Mouse (Mus musculus) ovary, postnatal 14 days (tissue): ENCODE measurements around the gene Dgki.
A peak's percentile ranks its signal among the peaks of the same experiment; 100 is the strongest.

Experiments
- DNase-seq: peaks from one replicate; pipeline ENCODE4 v3.0.0; 2022; ENCODE audit warnings: low spot score

The Dgki gene

GRCm38 (mm10) chr6:36845288-36845687 lies 454.7 kb downstream of the Dgki start:
- no peak for DNase-seq

DNA sequence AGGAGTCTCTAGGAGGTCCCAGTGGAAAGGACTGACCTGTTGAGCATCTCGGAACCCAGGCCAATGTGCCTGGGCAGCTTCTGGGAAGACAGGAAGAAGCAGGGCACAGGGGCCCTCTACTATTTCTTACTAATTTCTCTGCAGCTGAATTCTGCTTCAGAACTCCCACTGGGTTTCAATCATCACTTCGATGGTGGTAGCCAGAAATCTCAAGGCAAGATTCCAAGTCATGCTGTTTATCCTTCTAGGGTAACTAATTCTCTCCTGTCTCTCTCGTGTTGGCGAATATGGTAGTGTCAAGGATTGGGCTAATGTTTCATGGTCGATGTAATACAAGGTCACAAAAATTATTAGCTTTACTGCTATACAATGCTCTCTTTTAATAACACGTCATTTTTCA lies 455.7 kb downstream of the Dgki start:
- no peak for DNase-seq

GRCm38 (mm10) chr6:36843031-36843488 lies 456.9 kb downstream of the Dgki start:
- DNase-seq, result no peak

DNA sequence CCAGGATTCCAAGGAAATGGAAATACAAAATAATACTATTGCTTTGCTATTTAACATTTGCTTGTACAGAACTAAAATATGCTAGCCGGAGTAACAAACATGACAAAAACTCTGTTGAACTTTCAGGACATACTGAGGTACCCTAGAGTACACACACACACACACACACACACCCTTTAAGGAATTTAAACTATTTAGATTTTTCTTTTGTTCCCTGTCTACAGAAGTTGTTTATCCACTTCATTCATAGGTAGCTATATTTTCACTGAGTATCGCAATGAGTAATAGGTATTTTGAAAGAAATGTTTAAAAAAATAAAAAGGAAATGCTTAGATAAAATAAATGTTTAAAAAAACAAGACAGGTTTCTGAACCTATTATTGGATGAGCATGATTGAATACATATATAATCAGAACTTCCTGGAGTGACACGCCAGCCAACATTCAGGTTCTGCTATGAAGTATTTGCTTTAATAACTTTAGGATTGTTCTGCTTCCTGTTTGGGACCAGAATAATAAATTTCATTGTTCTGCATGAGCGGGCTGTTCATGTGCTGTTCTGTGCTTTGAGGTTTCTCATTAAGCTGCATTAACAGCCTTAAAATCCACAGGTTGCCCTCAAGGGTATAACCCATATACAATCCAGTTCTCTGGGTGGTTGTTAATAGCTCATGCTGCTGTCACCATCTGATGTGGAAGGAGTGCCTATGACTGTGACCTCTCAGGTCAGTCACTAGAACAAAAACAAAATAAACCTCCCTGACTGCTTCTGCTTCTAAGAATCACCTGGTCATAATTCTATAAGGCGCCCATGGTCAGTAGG lies 457.7 kb downstream of the Dgki start:
- no peak for DNase-seq

- DNase-seq, result no peak
These were observed 458.3 kb downstream of the Dgki start for GRCm38 (mm10) chr6:36841701-36842100.

DNA sequence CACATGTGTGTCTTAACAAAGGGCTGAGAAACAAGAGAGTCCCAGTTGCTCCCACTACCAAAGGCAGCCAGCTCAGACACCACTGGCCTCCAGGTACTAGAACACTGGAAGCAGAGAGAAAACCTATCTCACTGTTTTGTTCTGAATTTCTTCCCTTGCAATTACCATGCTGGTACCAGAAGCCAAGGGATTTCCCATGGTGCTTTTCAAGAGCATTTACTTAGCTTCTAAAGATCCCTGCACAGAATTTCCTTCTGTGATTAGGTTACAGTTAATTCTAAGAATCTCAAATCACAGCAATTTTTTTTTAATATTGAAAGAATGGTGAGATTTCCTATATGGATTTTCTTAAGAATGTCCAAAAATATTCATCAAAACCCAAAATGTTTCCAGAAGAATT lies 458.8 kb downstream of the Dgki start:
- no peak for DNase-seq

GRCm38 (mm10) chr6:36838747-36839146 lies 461.2 kb downstream of the Dgki start:
- no peak for DNase-seq

GRCm38 (mm10) chr6:36835351-36835750 lies 464.6 kb downstream of the Dgki start:
- no peak for DNase-seq

GRCm38 (mm10) chr6:36834695-36835265 lies 465.2 kb downstream of the Dgki start:
- DNase-seq, result no peak

DNA sequence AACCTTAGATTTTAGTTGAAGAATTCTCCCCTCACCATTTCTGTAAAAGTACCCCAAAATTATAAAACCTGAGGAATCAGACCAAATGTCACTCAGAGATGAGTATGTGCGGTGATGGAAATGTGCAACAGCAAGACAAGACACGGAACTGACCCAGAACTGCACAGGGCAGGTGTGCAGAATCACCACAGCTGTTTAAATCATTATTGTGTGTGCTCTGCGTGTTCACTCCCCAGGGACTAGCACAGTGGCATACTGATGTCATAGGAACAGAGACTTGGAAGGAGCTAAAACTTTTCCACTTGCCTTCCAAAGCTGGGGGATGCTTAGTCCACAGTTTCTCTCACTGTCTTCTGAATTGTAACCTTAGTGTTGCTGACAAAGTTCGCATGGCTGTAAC lies 467.3 kb downstream of the Dgki start:
- no peak for DNase-seq

DNA sequence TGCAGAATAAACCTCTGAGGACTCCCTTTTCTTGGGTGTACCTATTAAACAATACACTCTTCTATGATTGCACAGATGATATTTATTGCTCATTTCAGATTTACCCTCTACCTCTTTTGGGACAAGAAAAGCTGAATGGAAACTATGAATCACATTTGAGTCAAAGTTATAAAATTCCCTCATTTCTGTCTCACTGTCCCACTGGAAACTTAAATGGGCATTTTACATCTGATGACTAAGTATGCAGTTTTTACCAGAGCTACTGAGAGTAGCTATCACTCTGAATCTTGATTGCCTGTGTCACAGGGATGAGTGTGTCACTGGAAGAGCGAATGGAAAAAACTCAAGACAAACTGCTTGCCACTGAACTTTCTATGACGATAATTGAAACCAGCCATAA lies 467.8 kb downstream of the Dgki start:
- DNase-seq, result no peak

DNA sequence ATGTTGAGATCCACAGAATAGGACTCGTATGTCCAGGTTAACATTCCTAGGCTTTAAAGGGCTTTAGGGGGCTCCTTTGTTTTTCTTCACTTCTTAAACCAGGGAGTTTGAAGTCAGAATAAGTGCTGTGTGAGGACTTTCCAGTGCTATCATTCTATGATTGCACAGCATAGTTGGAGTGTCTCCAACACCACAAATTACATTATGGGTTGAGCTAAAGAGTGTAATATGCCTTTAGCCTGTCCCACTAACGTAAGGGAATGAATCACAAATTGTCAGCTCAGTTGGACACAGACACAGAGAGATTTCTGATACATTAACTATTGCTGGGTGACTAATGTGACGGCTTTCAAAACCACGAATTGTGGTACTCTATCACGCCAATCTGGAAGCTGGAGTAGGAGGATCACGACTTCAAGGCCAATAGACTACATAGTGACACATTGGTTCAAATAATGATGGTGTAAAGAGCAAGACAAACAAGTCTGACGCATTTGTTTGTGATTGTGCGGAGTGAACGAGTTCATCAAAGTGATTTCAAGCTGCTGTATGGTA lies 469.5 kb downstream of the Dgki start:
- no peak for DNase-seq

GRCm38 (mm10) chr6:36819784-36820050 lies 480.3 kb downstream of the Dgki start:
- no peak for DNase-seq

GRCm38 (mm10) chr6:36819019-36819783 lies 480.8 kb downstream of the Dgki start:
- peak; percentile 70 for DNase-seq

DNA sequence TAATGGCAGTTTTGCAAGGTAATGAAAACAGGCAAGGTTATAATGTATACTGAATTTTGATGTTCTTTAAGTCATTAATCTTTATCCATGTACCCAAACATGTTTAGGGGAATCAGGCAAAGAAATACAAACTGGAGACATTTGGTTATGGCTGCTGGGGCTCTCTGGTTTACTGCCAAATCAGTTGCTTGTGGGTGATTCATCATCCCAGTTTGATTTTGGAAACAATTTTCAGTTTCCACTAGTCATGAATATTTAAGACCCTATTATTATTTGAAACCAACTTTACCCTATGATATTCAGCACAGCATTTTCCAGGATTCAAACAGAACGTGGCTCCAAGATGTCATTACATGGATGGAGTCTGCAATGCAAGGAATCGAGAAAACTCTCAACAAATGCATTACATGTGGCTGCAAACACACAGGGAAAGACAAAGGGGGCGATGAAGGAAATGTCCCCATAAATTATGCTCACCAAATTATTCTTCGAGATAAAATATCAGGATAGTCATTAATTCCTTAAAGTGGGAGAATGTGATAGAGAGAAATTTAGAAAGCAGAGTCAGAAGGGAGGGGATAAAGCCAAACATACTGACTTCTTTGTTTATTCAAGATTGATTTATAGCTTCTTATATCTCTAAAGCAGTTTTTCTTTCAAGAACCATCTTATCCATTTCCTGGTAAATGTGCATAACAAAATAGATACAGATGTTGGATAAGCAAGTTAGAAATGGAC lies 481.5 kb downstream of the Dgki start:
- no peak for DNase-seq

DNA sequence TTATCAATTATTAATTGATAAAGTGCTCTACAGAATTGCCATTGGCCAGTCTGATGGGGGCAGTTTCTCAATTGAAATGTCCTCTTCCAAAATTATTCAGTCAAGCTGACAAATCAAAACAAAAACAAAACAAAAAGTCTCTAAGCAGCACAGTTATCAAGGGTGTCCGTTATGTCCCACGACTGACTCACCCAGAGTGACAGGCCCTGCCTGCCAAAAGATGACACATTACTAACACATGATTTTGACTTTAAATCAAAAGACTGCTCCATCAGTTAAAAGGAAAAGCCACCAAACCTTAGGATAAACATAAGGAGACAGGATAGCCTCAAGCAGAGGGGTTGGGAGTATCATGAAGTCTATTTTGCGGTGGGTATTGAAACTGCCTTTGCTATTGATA lies 483.3 kb downstream of the Dgki start:
- no peak for DNase-seq

DNA sequence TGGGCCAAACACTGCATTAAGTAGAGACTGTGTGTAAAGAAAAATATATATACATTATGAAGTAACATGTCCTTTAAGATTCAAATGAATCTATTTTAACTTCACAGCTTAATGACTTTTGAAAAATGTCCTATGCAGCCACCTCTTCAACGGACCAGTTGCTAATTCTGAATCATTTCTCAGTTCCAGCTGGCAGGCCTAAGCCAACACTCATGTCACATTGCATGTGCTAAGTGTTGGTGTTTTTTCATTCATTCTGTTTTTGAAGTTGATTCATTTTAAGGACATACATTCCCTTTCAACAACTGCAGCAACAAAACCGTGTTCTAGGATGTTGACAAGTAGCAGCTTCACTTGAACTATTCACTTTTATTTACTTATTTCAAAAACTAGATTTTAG lies 484.0 kb downstream of the Dgki start:
- DNase-seq, result no peak

DNA sequence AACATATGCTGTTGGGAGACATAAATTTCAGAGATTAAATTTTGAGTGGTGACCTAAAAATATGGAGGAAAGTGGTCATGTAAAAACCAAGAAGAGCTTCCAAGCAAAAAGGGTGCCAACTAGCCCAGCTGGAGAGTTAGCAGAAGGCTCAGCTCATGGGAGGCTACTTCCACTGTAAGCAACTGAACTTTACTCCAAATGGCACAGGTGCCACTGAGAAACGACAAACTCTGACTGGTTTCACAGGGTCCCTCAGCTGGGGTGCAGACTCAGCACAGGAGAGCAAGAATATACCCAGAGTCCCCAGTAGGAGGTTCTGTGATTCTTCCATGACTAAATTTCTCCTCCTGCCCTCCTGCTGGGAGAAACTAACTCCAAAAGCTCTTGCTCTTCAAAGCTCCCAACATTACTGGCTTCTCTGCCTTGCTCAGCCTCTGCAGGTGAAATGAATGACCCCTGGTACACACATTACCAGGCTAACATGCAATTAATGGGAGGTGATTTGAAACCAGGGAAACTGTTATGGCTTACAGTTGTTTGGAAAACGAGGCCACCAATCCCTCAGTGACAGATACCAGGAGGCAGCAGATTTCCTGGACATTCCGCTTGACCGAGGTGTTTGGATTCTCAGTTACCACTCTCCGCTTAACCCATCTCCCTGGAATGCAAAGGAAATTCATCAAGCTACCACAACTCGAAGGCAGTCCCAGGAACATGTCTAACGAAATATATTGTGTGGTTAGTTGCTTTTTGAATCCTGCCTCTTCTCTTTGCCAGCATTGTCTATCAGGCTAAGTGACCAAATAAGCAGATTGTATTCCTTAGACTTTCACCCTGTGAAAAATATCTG lies 487.1 kb downstream of the Dgki start:
- DNase-seq, result no peak

DNA sequence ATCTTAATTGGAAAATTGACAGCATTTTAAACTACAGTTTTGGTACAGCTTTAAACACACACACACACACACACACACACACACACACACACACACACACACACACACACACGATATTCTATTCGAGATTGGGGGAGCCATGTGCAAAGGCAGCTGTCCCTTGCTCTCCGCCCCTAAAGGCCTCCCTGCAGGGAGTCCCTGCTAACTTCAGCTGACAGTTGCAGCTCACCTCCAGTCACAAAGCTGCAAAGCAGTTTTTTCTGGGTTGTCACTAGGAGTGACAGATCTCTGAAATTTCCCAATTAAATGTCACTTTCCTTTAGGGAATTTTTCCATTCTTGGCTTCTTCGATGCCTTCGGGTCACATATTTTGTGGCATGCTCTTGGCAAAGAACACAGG lies 489.5 kb downstream of the Dgki start:
- DNase-seq, result no peak

DNA sequence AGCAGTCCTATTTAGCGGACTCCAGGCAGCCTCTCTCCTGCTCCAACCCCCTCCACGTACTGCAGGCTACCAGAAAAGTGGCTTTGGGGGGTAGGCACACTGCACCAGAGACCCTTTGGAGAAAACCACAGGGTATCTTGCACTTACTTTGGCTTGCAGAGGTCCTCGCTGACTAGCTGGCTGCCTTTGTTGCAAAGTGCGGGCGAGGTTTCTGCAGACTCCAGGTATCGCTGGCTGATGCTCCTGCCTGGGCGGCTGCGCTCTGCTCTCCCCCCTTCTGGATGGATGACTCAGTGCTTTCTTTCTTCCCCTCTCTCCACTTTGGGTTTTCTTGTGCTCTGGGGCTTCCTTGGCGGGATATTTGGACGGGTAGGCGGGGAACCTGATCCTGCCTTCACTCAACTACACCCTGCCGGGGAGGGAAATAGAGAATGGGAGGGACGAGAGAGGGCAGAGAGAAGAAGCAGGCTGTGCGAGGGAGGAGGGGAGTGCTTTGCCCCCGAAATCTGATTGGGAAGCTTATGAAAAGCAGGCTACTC lies 490.2 kb downstream of the Dgki start, which contains the start of gene Ptn:
Gene Ptn, minus strand, starts transcription at position 474 of the 539 bp plus-strand sequence.
- peak; percentile 38 for DNase-seq

- DNase-seq, result peak; percentile 27
These were observed 490.7 kb downstream of the Dgki start for GRCm38 (mm10) chr6:36809311-36809726.
